Mouse (Mus musculus) erythroblast, embryonic 14.5 days (primary cell): ENCODE measurements around the gene Stkld1.

ENCODE experiments used
- GATA1 ChIP-seq: IDR thresholded peaks from 2 replicates; pipeline ENCODE4 v1.6.1; 2012; ENCODE audit warnings: low read length, inconsistent platforms, mixed read lengths
- TAL1 ChIP-seq: IDR thresholded peaks from 3 replicates; pipeline ENCODE4 v1.6.1; 2012; ENCODE audit warnings: low read length, inconsistent platforms, mixed read lengths

GRCm38 (mm10) chr2:26905936-26906335 is 27.9 kb upstream of the Stkld1 start:
- TF ChIP-seq TAL1 (no peak), GATA1 (no peak)
